Comparison of ENCODE assay signal across 19 mouse cellular contexts in the genomic region with DNA sequence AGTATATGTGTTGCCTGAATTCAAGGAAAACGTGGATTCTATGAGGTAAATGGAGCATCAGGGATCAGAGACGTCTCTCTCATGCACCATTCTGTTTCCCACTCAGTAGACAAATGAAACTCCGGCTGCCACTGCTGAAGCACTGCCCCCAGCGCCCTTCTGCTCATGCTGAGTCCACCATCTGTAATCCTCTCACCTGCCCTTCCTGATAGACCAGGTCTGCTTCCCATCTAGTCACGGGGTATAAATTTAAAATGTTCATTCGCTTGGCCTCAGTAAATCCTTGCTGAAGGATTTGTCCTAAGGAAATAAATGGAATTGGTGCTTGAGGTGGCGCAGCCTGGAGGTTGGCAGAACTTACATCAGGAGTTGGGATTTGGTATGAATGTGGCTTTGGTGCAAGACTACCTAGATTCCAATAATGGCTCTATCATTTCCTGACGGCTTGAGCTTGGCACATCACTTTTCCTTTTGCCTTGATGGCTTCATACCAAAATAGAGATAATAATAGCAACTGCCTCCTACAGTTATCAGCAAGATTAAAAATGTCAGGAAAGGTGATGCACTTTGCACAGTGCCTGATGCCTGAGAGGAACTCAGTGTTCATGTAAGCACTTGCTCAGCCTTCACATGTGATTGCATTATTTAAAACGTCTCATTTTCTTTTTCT.
DNase-seq lines count a peak whose midpoint lies in the region; ATAC-seq and TF ChIP-seq lines count a peak whose summit lies in the region.
"Had no signal": no experiment of that assay in that cellular context is flagged by ENCODE, and none has a peak within 500 bp of the region (broad histone marks: within the 10 kb centered on the region; RNA-seq: fewer than 3 reads in every experiment).

No protein-coding gene starts in this region.

- DNase-seq in hindbrain, postnatal 0 days (ENCODE audit: low spot score) = peak; percentile 59
- DNase-seq in hindbrain, embryonic 14.5 days (ENCODE audit: low spot score) = no peak
- peak; percentile 85 for DNase-seq in cerebellum, adult 11 months
- DNase-seq in cerebellum, adult 2 months = peak; percentile 92 to 97
- DNase-seq in cerebellum, postnatal 25 days = peak; percentile 93 to 94
- no peak for DNase-seq in neural tube, embryonic 10.5 days (ENCODE audit: extremely low spot score, low spot score)
- no peak for DNase-seq in adrenal gland, adult 18-20 months (ENCODE audit: low spot score in 2 of 2)
- DNase-seq: adrenal gland, postnatal 10 days; forebrain, postnatal 0 days; gastrocnemius, postnatal 25 days; kidney, adult 11 months; lung, adult 18-20 months; lung, postnatal 10 days; thymus, adult 2 months had no signal

- no peak overlapping the region for H3K9ac ChIP-seq in hindbrain, postnatal 0 days (replicated peaks; ENCODE audit: low read length)
- H3K9ac ChIP-seq in hindbrain, embryonic 14.5 days = no peak overlapping the region
- H3K9ac ChIP-seq: forebrain, postnatal 0 days; limb, embryonic 13.5 days; liver, embryonic 12.5 days had no signal

- no peak for TF ChIP-seq POLR2A in cerebellum, adult 2 months (IDR thresholded peaks at IDR 0.05; ENCODE audit: borderline replicate concordance, insufficient read depth, low read length)

- WGBS in hindbrain, postnatal 0 days = 76% methylated on average over 9 of the region's 9 CpGs
- WGBS in hindbrain, embryonic 14.5 days = 79% methylated on average over 9 of the region's 9 CpGs
- 11% methylated on average over 9 of the region's 9 CpGs for WGBS in cerebellum, adult 2 months

- H3K27ac ChIP-seq in hindbrain, postnatal 0 days = no peak overlapping the region
- H3K27ac ChIP-seq in hindbrain, embryonic 14.5 days = no peak overlapping the region
- H3K27ac ChIP-seq in cerebellum, adult 2 months (ENCODE audit: insufficient read depth, low read length) = no peak overlapping the region; the same call in 1 of the 2 replicates
- H3K27ac ChIP-seq: limb, embryonic 13.5 days; liver, embryonic 12.5 days; midbrain, embryonic 10.5 days had no signal

- no peak overlapping the region for H3K4me2 ChIP-seq in hindbrain, postnatal 0 days (ENCODE audit: low read depth, low read length)
- no peak overlapping the region for H3K4me2 ChIP-seq in hindbrain, embryonic 14.5 days (replicated peaks)
- H3K4me2 ChIP-seq: heart, embryonic 11.5 days; limb, embryonic 13.5 days; liver, embryonic 12.5 days had no signal

- ATAC-seq in hindbrain, postnatal 0 days = peak; percentile 66; the same call in 1 of the 2 replicates
- no peak for ATAC-seq in hindbrain, embryonic 14.5 days (ENCODE audit: low FRiP score)
- ATAC-seq: activated CD4-positive, CD25-positive, alpha-beta regulatory T cell, adult 4 months; forebrain, postnatal 0 days; liver, embryonic 12.5 days had no signal

- H3K36me3 ChIP-seq in hindbrain, postnatal 0 days (ENCODE audit: insufficient read depth, low read length) = no peaks in the 10 kb centered on the region
- no peaks in the 10 kb centered on the region for H3K36me3 ChIP-seq in hindbrain, embryonic 14.5 days (replicated peaks; ENCODE audit: control insufficient read depth, insufficient read depth)
- H3K36me3 ChIP-seq: limb, embryonic 13.5 days; liver, embryonic 12.5 days; midbrain, embryonic 10.5 days had no signal

- no peak for TF ChIP-seq CTCF in hindbrain, postnatal 0 days (IDR thresholded peaks at IDR 0.05; ENCODE audit: low read depth)
- peak; percentile 20; the same call in 1 of the 2 replicates for TF ChIP-seq CTCF in cerebellum, adult 2 months (IDR thresholded peaks at IDR 0.05; ENCODE audit: borderline replicate concordance, insufficient read depth, low read depth, low read length)

- H3K4me1 ChIP-seq in hindbrain, postnatal 0 days (ENCODE audit: insufficient read depth, low read length) = no peaks in the 10 kb centered on the region
- no peaks in the 10 kb centered on the region for H3K4me1 ChIP-seq in hindbrain, embryonic 14.5 days (replicated peaks; ENCODE audit: control insufficient read depth, insufficient read depth, low read length)
- H3K4me1 ChIP-seq in cerebellum, adult 2 months (ENCODE audit: control insufficient read depth, insufficient read depth, low read length) = peaks cover 17% of the 10 kb centered on the region
- H3K4me1 ChIP-seq: limb, embryonic 13.5 days; liver, embryonic 12.5 days; midbrain, embryonic 10.5 days had no signal

- H3K9me3 ChIP-seq in hindbrain, postnatal 0 days (ENCODE audit: low read length) = no peaks in the 10 kb centered on the region
- no peaks in the 10 kb centered on the region for H3K9me3 ChIP-seq in hindbrain, embryonic 14.5 days (ENCODE audit: control insufficient read depth, low read length)
- H3K9me3 ChIP-seq: limb, embryonic 13.5 days; liver, embryonic 12.5 days; midbrain, embryonic 10.5 days had no signal

- no peaks in the 10 kb centered on the region for H3K27me3 ChIP-seq in hindbrain, postnatal 0 days (ENCODE audit: insufficient read depth, low read length)
- H3K27me3 ChIP-seq in hindbrain, embryonic 14.5 days (ENCODE audit: control insufficient read depth, insufficient read depth, low read length) = no peaks in the 10 kb centered on the region
- H3K27me3 ChIP-seq in cerebellum, adult 2 months (ENCODE audit: control insufficient read depth, insufficient read depth, low read length) = no peaks in the 10 kb centered on the region
- H3K27me3 ChIP-seq: limb, embryonic 13.5 days; liver, embryonic 12.5 days had no signal

- H3K4me3 ChIP-seq in hindbrain, postnatal 0 days (ENCODE audit: low read length) = no peak overlapping the region
- no peak overlapping the region for H3K4me3 ChIP-seq in hindbrain, embryonic 14.5 days (replicated peaks; ENCODE audit: low read length)
- no peak overlapping the region for H3K4me3 ChIP-seq in cerebellum, adult 2 months (replicated peaks; ENCODE audit: insufficient read depth, low read depth, low read length)
- H3K4me3 ChIP-seq: limb, embryonic 13.5 days; liver, embryonic 12.5 days; midbrain, embryonic 10.5 days had no signal

Comparison
In these comparisons a context has a peak if more than half of its experiments do, and no peak if none do; other contexts are left out.
1. DNase-seq: peak in hindbrain, postnatal 0 days (single experiment), cerebellum, adult 11 months (single experiment), cerebellum, adult 2 months (2 of 2) and cerebellum, postnatal 25 days (2 of 2); none in hindbrain, embryonic 14.5 days (single experiment), neural tube, embryonic 10.5 days (single experiment) and adrenal gland, adult 18-20 months (0 of 2).